Mouse (Mus musculus) small intestine, adult 2 months (tissue): ENCODE data around the gene Lyar. TPM values are rescaled to one million over a fixed set of nuclear protein-coding genes. Genes with fewer than 3 reads are reported as not detected.

Experiments
- H3K27ac ChIP-seq: fragments of 200-500 bp; 2 replicates; pipeline ENCODE4 v1.5.1; 2012; ENCODE audit warnings: low read depth, low read length, control low read depth, inconsistent platforms; ENCODE audit not compliant: insufficient read depth
- H3K27me3 ChIP-seq: fragments of 200-500 bp; 2 replicates; pipeline ENCODE4 v1.6.1; 2012; ENCODE audit warnings: mild to moderate bottlenecking, moderate library complexity, low read length, inconsistent platforms; ENCODE audit not compliant: control insufficient read depth, insufficient read depth
- H3K36me3 ChIP-seq: fragments of 200-500 bp; 2 replicates; pipeline ENCODE4 v1.6.1; 2012; ENCODE audit warnings: mild to moderate bottlenecking, low read length, control low read depth, inconsistent platforms; ENCODE audit not compliant: control insufficient read depth, insufficient read depth
- H3K4me1 ChIP-seq: fragments of 200-500 bp; 2 replicates; pipeline ENCODE4 v1.6.1; 2012; ENCODE audit warnings: low read length, inconsistent platforms, mixed read lengths; ENCODE audit not compliant: control insufficient read depth, insufficient read depth, insufficient read length
- H3K4me3 ChIP-seq: fragments of 200-500 bp; 2 replicates; pipeline ENCODE4 v1.5.1; 2012; ENCODE audit warnings: low read depth, mild to moderate bottlenecking, control low read depth, inconsistent platforms, low read length, moderate library complexity
- CTCF ChIP-seq: fragments of 200-500 bp; IDR thresholded peaks from 2 replicates; pipeline ENCODE4 v1.5.1; 2012; ENCODE audit warnings: low read depth, mild to moderate bottlenecking, control low read depth, inconsistent platforms, low read length, moderate library complexity, mixed read lengths; ENCODE audit not compliant: insufficient replicate concordance, insufficient read length; ENCODE audit errors: extremely low read depth
- POLR2A ChIP-seq: fragments of 200-500 bp; IDR thresholded peaks from 2 replicates; pipeline ENCODE4 v1.6.1; 2012; ENCODE audit warnings: low read depth, mild to moderate bottlenecking, control low read depth, inconsistent platforms, low read length, moderate library complexity
- WGBS: fragments of 180-500 bp; shearing (Covaris S2); methylation state at CpG from one replicate; pipeline ENCODE4 v1.1.7; 2018; 5-methylcytosine and 5-hydroxymethylcytosine counted together
- polyA plus RNA-seq: library from polyadenylated mRNA; depleted of rRNA; stranded (reverse); fragments of >200 nt; gene quantifications from 2 replicates; pipeline ENCODE4 v1.2.3, GENCODE M21; 2012

Lyar gene
- polyA plus RNA-seq, 1 experiment, result 1.4 TPM

GRCm38 (mm10) chr5:38213009-38213408 lies 7.3 kb upstream of the Lyar start:
- Histone ChIP-seq H3K27me3 (no peaks in the 10 kb centered on the region), H3K4me1 (no peaks in the 10 kb centered on the region; the same call in 1 of the 2 replicates), H3K36me3 (peaks cover 31% of the 10 kb centered on the region), H3K27ac (no peak overlapping the region), H3K4me3 (no peak overlapping the region)
- TF ChIP-seq POLR2A (no peak), CTCF (no peak)
- WGBS, result 89% methylated on average over 6 of the region's 6 CpGs

GRCm38 (mm10) chr5:38219771-38220307 lies 431 bp upstream of the Lyar start:
- Histone ChIP-seq H3K36me3 (peaks cover 9% of the 10 kb centered on the region; the same call in 1 of the 2 replicates), H3K27me3 (no peaks in the 10 kb centered on the region), H3K27ac (no peak overlapping the region; the same call in 1 of the 2 replicates), H3K4me1 (peaks cover 10% of the 10 kb centered on the region; the same call in 1 of the 2 replicates), H3K4me3 (peak overlapping the region; percentile 95)
- TF ChIP-seq POLR2A (no peak), CTCF (no peak)
- WGBS, result under 1% methylated on average over 35 of the region's 35 CpGs

GRCm38 (mm10) chr5:38235422-38235821 lies 15.2 kb downstream of the Lyar start:
- TF ChIP-seq CTCF (peak; percentile 54; the same call in 1 of the 2 replicates), POLR2A (no peak)
- H3K36me3 ChIP-seq, result peaks cover 22% of the 10 kb centered on the region
- no peak overlapping the region for H3K4me3 ChIP-seq
- no peak overlapping the region for H3K27ac ChIP-seq
- no peaks in the 10 kb centered on the region for H3K27me3 ChIP-seq
- 77% methylated on average over 4 of the region's 4 CpGs for WGBS
- no peaks in the 10 kb centered on the region for H3K4me1 ChIP-seq

GRCm38 (mm10) chr5:38236627-38237026 lies 16.4 kb downstream of the Lyar start:
- no peak for TF ChIP-seq POLR2A
- TF ChIP-seq CTCF, result no peak
- WGBS, result 100% methylated on average over 2 of the region's 2 CpGs
- Histone ChIP-seq H3K4me3 (no peak overlapping the region), H3K27ac (no peak overlapping the region), H3K36me3 (peaks cover 14% of the 10 kb centered on the region; the same call in 1 of the 2 replicates), H3K27me3 (no peaks in the 10 kb centered on the region), H3K4me1 (no peaks in the 10 kb centered on the region)

- no peak overlapping the region for H3K4me3 ChIP-seq
- TF ChIP-seq CTCF (no peak), POLR2A (no peak)
- no peak overlapping the region for H3K27ac ChIP-seq
- H3K27me3 ChIP-seq, result no peaks in the 10 kb centered on the region
- H3K4me1 ChIP-seq, result no peaks in the 10 kb centered on the region
- WGBS, result 27% methylated on average over 5 of the region's 5 CpGs
- no peaks in the 10 kb centered on the region for H3K36me3 ChIP-seq
Observed at GRCm38 (mm10) chr5:38240727-38241472, 20.6 kb downstream of the Lyar start.

GRCm38 (mm10) chr5:38241473-38241834 lies 21.2 kb downstream of the Lyar start:
- TF ChIP-seq CTCF (no peak), POLR2A (no peak)
- 91% methylated on average over 3 of the region's 3 CpGs for WGBS
- H3K27ac ChIP-seq, result no peak overlapping the region
- no peaks in the 10 kb centered on the region for H3K4me1 ChIP-seq
- H3K36me3 ChIP-seq, result no peaks in the 10 kb centered on the region
- no peaks in the 10 kb centered on the region; the same call in 1 of the 2 replicates for H3K27me3 ChIP-seq
- no peak overlapping the region for H3K4me3 ChIP-seq

- H3K27me3 ChIP-seq, result no peaks in the 10 kb centered on the region; the same call in 1 of the 2 replicates
- H3K4me1 ChIP-seq, result no peaks in the 10 kb centered on the region
- TF ChIP-seq POLR2A (no peak), CTCF (no peak)
- H3K36me3 ChIP-seq, result no peaks in the 10 kb centered on the region
- WGBS, result 87% methylated on average over 6 of the region's 6 CpGs
- no peak overlapping the region for H3K4me3 ChIP-seq
- no peak overlapping the region for H3K27ac ChIP-seq
Observed at GRCm38 (mm10) chr5:38241966-38242365, 21.7 kb downstream of the Lyar start.
